Mouse (Mus musculus) monocyte, adult 5-6 weeks (primary cell): ENCODE data around the gene Opa1. TPM values are rescaled to one million over a fixed set of nuclear protein-coding genes. Genes with fewer than 3 reads are reported as not detected.

Experiments used
- ATAC-seq: fragments of 153-309, 156-312 bp; replicated peaks from 2 replicates; pipeline ENCODE4 v1.8.0; 2017; ENCODE audit warnings: mild to moderate bottlenecking; ENCODE audit not compliant: low TSS enrichment, insufficient number of reproducible peaks, severe bottlenecking, poor library complexity, low FRiP score
- total RNA-seq: library from RNA; stranded (forward); fragments of 200-1000, 200-491, 200-594 nt; gene quantifications from 3 replicates; pipeline ENCODE4 v1.2.3, GENCODE M21; 2017

Opa1 gene
- total RNA-seq, 1 experiment from 2014 or later = 57.4 TPM

DNA sequence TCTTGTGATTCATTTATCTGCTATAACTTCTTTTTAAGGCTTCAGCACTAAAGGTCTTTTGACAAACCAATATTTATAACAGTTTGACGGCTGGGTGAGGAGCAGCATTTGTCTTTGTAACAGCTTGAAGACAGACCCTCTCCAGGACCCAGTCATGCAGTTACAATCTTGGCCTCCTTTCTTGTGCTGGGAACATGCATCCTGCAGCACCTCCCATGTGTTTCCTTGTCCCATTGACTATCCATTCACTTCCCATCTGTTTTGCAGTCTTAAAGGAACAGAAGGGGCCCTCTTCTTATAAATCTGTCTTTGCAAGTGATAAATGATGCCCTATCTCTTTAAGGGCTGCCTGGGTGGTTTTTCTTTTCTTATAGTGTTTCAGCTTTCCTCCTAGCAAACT lies 63.2 kb downstream of the Opa1 start:
- ATAC-seq = no peak

DNA sequence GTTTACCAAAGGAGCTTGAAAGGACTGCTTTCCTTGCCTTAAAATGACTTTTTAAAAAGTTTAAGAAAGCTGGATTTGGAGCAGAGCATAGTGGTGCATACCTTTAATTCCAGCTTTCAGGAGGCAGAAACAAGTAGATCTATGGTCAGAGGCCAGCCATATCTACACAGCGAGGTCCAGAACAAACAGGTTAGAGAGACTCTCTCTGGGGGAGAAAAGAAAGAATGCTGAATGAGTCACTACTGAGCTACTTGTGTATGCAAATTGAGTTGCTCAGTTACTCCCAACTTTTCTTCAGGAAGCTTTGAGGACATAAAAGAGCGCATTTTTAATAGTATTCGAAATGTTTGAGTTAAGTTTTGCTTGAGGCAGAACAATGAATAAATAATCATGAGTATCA lies 65.7 kb downstream of the Opa1 start:
- ATAC-seq = no peak

DNA sequence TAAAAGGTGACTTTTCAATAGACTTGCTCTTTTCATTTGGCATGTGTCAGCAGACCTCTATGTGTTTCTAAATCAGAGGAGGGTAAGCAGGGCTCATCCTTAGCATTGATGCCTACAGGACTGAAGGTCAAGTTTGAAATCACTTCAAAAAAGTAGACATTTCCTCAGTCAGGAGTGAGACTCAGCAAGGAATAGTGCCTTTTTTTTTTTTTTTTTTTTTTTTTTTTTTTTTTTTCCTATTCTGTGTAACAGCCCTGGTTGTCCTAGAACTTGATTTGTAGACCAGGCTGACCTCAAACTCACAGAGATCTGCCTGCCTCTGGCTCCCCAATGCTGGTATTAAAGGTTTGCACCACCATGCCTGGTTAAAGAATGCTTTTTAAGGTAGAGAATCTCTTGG lies 67.1 kb downstream of the Opa1 start:
- no peak for ATAC-seq

DNA sequence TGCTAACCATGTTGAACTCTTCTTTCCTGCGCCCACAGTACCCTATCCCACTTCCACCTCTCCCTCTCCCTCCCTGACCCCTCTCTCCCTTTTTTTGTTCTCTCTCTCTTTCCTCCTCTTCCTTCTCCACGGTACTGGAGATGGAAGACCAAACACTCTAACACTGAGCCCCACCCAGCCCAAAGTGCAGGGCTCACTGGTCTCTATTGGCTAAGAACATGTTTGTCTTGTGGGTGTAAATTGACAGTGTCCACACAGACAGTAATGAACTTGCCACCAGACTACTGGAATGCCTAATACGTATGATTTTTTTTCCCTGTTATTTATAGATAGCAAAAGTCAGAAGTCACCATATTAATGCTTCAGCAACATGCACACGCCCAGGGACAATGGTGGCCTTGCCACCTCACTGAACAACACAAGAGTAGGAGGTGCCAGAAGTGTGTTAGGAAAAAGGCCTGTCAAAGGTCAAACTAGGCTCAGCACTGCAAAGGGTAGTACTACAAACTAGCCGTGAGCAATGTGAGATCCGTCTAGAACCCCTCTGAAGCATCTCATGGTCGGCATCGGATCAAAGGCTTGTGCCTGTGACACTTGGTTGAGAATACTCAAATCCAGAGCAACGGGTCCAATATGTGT lies 77.2 kb downstream of the Opa1 start:
- no peak for ATAC-seq

DNA sequence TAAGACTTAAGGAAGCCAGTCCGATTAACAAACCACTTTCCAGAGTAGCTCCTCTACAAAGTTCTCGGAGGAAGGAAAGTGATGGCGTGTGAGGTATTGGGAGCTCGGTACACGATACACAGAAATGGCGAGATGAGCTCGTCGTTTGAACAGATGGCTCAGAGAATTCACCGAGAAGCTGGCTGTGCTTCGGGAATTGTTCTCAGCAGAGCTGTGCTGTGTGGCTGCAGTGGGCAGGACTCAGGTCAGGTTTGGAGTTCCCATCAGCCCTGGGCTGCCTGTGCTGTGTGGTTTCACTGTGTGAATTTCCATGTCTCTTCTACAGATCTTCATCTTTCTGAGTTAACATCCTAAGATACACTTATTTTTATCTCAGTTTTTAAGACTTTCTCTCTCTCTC lies 77.8 kb downstream of the Opa1 start:
- no peak for ATAC-seq

DNA sequence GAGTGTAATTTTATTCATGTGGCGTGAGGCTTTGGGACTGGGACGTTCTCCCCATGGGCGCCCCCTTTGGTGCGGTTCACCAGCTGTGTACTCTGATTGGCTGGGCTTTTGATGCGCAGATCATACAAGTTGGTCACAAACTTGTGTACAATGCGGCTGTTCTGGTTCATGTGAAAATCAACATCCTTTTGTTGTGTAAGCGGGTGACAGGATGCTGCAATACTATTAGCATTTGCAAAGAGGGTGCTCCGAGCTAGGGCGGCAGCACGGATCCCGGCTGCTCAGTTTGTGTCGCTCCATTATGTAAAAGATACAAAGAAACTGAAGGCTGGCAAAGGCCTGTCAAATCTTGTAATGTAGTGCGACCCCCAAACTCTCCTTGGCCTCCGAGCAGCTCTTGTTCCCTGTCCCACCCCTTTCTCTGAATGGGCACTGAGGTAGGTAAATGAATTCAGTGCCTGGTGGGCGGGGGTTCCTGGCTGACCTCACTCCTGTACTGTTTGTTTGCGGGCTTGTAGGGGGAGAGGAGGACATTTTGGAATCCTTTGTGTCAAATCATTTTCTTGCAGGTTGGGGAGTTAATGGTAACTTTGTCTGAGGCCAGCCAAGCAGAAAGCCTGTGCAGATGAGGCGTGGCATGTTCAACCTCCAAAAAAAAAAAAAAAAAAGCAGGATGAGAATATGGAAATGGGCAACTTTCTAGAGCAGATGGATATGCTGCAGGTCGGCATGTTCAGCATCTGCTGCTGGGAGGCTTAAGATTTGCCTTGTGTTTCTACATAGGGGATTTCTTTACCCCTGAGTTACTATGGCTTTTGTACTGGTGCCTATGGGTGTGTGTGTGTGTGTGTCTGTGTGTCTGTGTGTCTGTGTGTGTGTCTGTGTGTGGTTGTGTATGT lies 78.8 kb downstream of the Opa1 start:
- no peak for ATAC-seq

DNA sequence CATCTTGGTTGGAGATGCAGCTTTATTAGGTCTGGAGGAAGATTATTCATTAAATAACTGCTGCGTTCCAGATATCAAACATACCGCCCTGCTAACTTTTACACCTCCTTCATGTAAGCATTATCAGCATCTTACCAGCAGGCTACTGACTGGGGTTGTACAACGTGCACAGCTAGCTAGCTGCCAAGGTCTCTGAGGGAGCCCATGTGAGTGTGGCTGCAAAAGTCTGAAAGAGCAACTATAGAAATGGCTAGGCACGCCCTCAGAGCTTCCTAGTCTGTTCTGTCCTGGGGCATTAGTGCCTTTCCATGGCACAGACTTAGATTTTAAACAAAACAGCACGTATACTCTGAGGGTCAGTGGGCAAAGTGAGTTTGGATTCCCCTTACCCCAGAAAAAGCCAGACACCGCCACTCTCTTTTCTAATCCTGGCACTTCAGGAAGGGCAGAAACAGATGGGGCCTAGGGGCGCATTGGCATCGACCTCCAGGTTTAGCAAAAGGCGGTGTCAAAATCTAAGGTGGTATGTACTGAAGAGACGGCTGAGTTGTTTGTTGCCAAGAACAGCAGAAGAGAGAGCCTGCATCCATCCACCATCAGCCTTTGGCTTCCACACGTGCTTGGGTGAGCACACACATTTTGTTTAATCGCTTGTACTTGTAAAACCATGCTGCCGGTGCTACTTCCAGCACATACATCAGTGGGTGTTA lies 80.1 kb downstream of the Opa1 start:
- ATAC-seq = no peak

DNA sequence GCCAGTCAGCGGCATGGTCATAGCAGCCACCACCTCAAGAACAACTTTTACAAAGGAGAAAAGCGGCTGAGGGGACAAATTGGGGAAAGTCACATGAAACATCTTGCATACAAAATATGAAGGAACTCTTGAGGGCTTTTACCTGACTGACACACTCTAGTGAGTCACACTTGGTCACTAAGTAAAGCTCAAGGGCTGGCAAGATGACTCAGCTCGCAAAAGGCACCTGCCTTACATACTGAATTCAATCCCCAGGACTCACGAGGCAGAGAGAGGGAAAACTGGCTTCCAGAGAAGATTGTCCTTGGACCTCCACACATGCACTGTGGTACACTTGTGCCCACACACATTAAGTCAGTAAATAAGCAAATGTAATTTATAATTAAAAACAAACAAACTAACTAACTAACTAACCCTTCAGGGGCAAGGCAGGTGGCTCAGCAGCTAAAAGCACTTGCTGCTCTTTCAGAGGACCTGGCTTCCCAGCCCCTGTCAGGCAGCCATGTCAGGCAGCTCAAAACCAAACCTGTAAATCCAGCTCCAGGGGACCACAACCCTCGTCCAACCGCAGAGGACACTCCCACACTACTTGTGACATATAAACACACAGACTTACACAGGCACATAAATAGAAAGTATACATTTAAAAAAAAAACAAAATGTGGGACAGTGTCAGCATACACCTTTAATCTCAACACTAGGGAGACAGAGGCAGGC lies 84.1 kb downstream of the Opa1 start:
- no peak for ATAC-seq

DNA sequence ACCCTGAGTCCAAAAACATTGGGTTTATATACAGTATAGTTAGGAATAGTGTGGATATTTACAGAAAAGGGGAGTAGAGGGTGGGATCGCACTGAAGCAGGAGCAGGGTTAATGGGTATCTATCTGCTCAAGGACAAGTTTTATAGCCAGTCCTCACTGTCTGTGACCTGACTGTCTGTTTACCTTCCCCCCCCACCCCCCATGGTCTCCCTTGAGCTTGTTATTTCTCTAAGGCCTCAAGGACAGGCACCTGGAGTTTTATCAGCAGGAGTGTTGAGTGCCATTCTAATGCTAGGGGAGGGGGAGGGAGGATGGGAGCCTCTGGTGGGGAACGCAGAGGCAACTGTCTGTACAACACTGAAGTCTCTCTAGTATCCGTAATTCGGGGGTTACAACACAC lies 85.3 kb downstream of the Opa1 start:
- ATAC-seq = no peak

DNA sequence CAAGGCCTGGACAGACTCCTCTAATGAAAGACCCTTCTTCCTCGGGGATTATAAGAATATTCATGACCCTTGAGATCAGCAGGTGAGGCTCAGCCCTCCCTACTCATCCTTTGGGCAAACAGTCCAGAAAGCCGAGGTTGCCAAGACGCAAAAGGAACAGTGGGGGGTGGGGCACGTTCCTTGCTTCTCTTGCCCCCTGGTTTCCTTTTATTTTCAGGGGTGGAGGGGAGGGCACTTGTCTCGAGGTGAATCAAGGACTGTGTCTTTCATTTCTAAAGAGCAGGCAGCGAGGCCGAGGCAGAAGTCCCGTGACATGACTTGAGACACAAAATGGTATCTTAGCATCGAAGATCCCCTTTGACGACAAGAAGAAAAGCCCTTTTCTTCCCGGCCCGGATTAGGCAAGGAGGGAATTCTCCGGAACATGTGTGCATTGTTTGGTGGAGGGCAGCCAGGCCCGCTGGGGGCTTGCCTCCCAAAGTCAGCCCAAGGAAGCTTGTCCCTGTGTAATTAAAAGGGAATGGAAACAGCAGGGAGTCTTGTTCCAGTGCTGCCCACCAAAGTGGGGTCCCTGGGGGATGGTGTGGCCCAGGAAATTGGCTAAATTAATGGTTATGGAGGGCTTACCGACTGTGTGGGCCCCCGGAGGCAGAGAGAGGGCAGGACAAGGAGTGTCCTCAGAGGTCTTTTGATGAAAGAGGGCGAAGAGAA lies 88.0 kb downstream of the Opa1 start:
- ATAC-seq = no peak

DNA sequence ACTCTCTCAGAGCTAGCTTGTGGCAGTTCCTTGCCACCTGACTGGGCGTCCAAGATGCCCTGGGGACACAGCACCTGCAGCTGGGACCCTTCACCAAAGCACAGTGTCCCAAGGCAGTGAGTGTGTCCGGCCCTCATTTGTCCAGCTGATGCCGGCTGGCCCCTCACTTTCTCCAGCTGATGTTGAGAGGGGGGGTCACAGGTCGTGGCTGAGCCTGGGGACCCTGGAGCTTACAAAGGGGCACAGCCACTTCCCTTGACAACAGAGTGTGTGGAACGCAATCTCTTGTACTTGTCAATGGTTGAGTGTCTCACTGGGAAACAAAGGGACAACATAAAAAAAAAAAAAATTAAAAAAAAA lies 88.5 kb downstream of the Opa1 start:
- ATAC-seq = no peak

DNA sequence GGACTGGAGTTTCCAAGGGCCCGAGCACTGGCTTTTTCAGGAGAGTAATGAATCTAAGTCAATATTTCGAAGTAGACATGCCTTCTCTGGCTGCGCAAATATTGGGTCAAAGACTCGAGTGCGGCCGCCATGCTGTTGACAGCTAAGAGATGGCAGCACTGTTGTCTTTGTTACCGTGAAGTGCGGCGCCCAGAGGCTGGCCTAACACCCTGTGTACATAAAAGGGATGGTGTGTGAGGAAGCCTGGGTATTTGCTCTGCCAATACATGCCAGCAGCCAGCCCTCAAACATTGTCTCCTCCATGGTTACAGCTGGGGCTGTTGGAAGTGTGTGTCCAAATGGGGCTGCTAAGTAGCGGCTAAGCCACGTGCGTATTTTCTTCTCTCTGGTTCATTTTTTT lies 89.3 kb downstream of the Opa1 start:
- no peak for ATAC-seq

DNA sequence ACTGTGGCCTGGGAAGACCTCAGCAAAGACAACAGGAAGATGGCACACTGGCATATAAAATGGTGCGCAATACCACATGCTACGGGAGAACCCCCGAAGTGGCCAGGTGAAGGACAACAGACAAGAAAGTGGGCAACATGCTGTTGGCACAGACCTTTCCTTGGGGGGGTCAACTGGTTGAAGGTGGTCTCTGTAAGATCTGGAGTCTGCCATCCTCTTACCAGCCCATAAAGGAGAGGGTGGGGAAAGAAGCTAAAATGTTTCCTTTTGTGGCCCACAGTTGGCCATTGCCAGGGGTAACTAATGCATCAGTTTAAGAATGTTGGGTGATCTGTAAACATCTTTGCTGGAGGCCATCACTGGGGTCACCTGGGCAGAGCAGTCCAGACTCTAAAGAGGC lies 91.7 kb downstream of the Opa1 start:
- no peak for ATAC-seq

DNA sequence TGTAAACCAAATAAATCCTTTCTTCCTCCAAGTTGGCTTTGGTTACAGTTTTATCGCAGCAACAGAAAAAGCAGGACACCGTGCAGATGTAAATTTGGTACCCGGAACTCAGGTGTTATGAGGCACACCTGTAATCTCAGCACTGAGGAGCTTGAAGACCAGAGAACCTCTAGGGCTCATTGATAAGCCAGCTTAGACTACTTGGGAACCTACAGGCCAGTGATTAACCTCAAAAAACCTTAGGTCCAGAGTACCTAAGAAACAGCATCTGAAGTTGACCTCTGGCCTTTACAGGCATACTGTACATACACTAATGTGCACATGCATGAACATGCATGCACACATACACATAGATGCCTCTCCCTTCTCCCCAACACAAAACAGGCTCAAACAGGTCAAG lies 94.1 kb downstream of the Opa1 start:
- no peak for ATAC-seq

DNA sequence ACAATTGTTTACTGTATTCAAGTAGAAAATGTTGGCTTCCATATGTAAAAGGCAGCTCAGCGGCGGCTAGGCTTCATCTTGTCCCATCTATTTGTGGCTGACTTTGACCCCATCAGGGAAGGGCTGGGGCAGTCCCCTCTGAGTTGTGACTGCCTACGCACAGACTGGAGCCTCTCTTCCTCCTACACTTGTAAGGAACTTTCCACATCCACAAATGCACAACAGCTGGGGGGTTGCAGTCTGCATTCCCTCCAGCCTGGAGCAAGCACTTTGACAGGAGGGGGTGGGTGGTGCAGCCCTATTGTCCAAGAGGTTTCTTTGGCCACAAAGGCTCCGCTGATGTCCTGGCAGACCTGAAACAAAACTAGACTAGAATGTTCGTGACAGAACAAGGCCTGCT lies 100.5 kb downstream of the Opa1 start:
- no peak for ATAC-seq

DNA sequence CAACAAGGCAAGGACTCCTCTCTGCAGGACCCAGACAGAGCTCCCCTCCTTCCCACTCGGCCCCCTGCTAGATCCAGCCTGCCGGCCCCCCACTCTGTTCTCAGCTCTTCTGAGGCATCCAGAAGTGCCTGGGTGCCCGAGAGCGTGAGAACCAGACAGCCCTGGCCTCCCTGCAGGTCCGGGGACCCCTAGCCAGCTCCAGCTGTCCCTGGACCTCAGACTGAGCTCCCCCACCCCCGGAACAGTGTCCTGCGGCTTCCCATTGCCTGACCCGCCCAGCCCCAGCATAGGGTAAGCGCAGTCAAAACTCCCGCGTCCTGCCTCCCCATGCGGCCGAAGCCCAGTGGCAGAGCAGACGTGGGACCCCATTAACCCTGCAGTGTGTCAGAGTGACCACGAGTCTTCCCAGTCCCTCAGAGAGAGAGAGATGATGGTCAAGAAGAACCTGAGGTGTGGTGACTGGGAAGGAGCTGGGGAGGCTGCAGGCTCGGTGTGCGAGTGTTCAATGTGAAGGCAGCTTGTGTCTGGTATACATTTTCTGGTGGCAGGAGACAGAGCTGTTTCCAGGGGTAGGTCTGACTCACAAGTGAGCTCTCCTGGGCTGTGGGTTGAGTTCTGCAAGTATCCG lies 101.5 kb downstream of the Opa1 start:
- no peak for ATAC-seq

DNA sequence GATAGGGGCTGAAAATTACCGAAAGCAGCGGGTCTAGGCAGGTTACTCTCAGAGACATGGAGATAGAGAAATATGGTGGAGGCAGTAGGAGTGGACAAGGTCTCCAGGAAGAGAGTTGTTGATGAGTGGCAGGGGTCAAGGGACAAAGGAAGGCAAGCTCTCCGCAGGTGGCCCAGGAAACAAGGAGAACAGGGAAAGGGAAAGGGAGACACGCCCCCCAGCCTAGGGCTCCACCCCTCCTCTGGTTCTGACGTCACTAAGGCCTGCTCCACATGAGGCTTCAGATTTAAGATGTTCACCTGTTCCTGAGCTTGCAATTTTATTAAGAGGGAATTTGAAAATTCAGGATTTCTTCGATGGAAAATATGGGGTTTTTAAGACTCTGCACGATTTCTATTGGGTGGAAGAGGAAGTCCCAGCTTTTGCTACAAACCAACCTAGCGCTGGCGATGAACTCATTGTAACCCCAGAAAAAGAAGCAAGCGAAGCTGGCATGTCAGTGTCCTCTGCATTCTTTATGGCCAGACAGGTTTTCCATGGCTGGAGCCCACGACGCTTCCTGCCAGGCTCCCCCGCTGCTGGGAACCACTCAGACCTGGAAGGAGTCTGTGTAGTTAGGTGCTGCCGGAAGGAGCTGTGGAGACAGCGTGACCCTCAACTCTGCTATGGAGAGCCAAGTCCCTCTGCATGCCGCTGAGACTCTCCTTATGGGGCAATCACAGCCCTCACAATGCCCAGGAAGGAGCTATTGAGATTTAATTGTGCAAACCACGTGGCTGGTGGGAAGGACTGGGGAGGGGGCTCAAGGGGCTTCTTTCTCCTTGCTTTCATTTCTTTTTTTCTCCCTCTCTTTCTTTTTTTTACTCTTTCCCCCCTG lies 103.7 kb downstream of the Opa1 start:
- ATAC-seq = no peak
